Mouse (Mus musculus) midbrain, embryonic 13.5 days (tissue): Measurements from ENCODE around the gene Eif2ak2. TPM values are rescaled to one million over a fixed set of nuclear protein-coding genes. Genes with fewer than 3 reads are reported as not detected.

Experiments
- ATAC-seq: fragments of 200-750 bp; cut with Nextera tagmentation; 2 replicates; pipeline ENCODE4 v1.8.0; 2017; ENCODE audit warnings: mild to moderate bottlenecking, moderate TSS enrichment, moderate library complexity
- H3K27ac ChIP-seq: fragments of 300-500 bp; sonication (generic); 2 replicates; pipeline ENCODE4 v1.5.1; 2015; ENCODE audit warnings: inconsistent platforms, mild to moderate bottlenecking, moderate library complexity
- H3K27me3 ChIP-seq: fragments of 300-500 bp; sonication (generic); 2 replicates; pipeline ENCODE4 v1.6.1; 2015; ENCODE audit warnings: mild to moderate bottlenecking, inconsistent platforms
- H3K36me3 ChIP-seq: fragments of 300-500 bp; sonication (generic); 2 replicates; pipeline ENCODE4 v1.6.1; 2015; ENCODE audit warnings: mild to moderate bottlenecking, inconsistent platforms
- H3K4me1 ChIP-seq: fragments of 300-500 bp; sonication (generic); replicated peaks from 2 replicates; pipeline ENCODE4 v1.6.1; 2015; ENCODE audit warnings: inconsistent platforms
- H3K4me2 ChIP-seq: fragments of 300-500 bp; sonication (generic); replicated peaks from 2 replicates; pipeline ENCODE4 v1.6.1; 2015; ENCODE audit warnings: moderate library complexity, mild to moderate bottlenecking, inconsistent platforms
- H3K4me3 ChIP-seq: fragments of 300-500 bp; sonication (generic); replicated peaks from 2 replicates; pipeline ENCODE4 v1.5.1; 2015; ENCODE audit warnings: mild to moderate bottlenecking, inconsistent platforms
- H3K9ac ChIP-seq: fragments of 300-500 bp; sonication (generic); replicated peaks from 2 replicates; pipeline ENCODE4 v1.6.1; 2015; ENCODE audit warnings: mild to moderate bottlenecking, inconsistent platforms
- H3K9me3 ChIP-seq: fragments of 300-500 bp; sonication (generic); 2 replicates; pipeline ENCODE4 v1.6.1; 2016; ENCODE audit warnings: mild to moderate bottlenecking, inconsistent platforms
- WGBS: fragments of 180-500 bp; shearing (Covaris S2); methylation state at CpG from one replicate; pipeline ENCODE4 v1.1.7; 2015; 5-methylcytosine and 5-hydroxymethylcytosine counted together
- polyA plus RNA-seq: library from polyadenylated mRNA; unstranded; fragments of >200 nt; fragmentation: Nextera tagmentation; extraction: Ambion mirVana; gene quantifications from 2 replicates; pipeline ENCODE4 v1.2.1, GENCODE M21; 2015

Eif2ak2 gene
- polyA plus RNA-seq, 1 experiment from 2014 or later = 3.4 TPM

- H3K36me3 ChIP-seq = peaks cover 78% of the 10 kb centered on the region
- H3K4me2 ChIP-seq = no peak overlapping the region
- ATAC-seq = no peak
- no peaks in the 10 kb centered on the region for H3K9me3 ChIP-seq
- H3K27ac ChIP-seq = no peak overlapping the region
- H3K4me3 ChIP-seq = no peak overlapping the region
- no peaks in the 10 kb centered on the region for H3K27me3 ChIP-seq
- no peak overlapping the region for H3K9ac ChIP-seq
- H3K4me1 ChIP-seq = no peaks in the 10 kb centered on the region
- WGBS = 95% methylated on average over 13 of the region's 13 CpGs
These were observed 58.0 kb downstream of the Eif2ak2 start for GRCm38 (mm10) chr17:78824346-78824745.

- Histone ChIP-seq H3K9ac (no peak overlapping the region), H3K9me3 (no peaks in the 10 kb centered on the region), H3K4me2 (no peak overlapping the region), H3K4me3 (no peak overlapping the region), H3K27me3 (no peaks in the 10 kb centered on the region), H3K4me1 (no peaks in the 10 kb centered on the region), H3K36me3 (peaks cover 61% of the 10 kb centered on the region), H3K27ac (no peak overlapping the region)
- 93% methylated on average over 3 of the region's 3 CpGs for WGBS
- no peak for ATAC-seq
These were observed 72.8 kb downstream of the Eif2ak2 start for GRCm38 (mm10) chr17:78809582-78809981.

GRCm38 (mm10) chr17:78809019-78809418, 73.4 kb downstream of the Eif2ak2 start:
- Histone ChIP-seq H3K9me3 (no peaks in the 10 kb centered on the region), H3K4me3 (no peak overlapping the region), H3K9ac (no peak overlapping the region), H3K27me3 (no peaks in the 10 kb centered on the region), H3K27ac (no peak overlapping the region), H3K36me3 (peaks cover 59% of the 10 kb centered on the region), H3K4me1 (no peaks in the 10 kb centered on the region), H3K4me2 (no peak overlapping the region)
- no peak for ATAC-seq

Other genes starting within 250 kb of the Eif2ak2 start
- 5.0 and 5.2 TPM in 2 replicates for gene Strn, start 145.4 kb downstream of the Eif2ak2 start, polyA plus RNA-seq
- gene Heatr5b, start 47.2 kb downstream of the Eif2ak2 start, polyA plus RNA-seq = 21.7 and 22.6 TPM in 2 replicates
- 45.9 and 53.5 TPM in 2 replicates for gene Gpatch11, start 47.0 kb downstream of the Eif2ak2 start, polyA plus RNA-seq
- gene Sult6b1, start 24.4 kb upstream of the Eif2ak2 start, polyA plus RNA-seq = 0.28 TPM in 1 of 2 replicates, not detected in the other
- gene Cebpzos, start 33.9 kb upstream of the Eif2ak2 start, polyA plus RNA-seq = 123 and 128 TPM in 2 replicates
- gene Cebpz, start 54.5 kb upstream of the Eif2ak2 start, polyA plus RNA-seq = 58.6 and 68.4 TPM in 2 replicates
- gene Ndufaf7, start 54.6 kb upstream of the Eif2ak2 start, polyA plus RNA-seq = 52.6 and 61.6 TPM in 2 replicates
- gene Prkd3, start 138.2 kb upstream of the Eif2ak2 start, polyA plus RNA-seq = 20.8 and 21.0 TPM in 2 replicates
- gene Qpct, start 169.3 kb upstream of the Eif2ak2 start, polyA plus RNA-seq = 11.7 and 12.6 TPM in 2 replicates